Mouse (Mus musculus) embryo, embryonic 9.5 days (tissue): ENCODE measurements around the gene Tmem215.

ENCODE experiments used
- DNase-seq: peaks from one replicate; pipeline ENCODE4 v3.0.0-alpha.2; 2017; ENCODE audit errors: extremely low spot score

The Tmem215 gene

GRCm38 (mm10) chr4:40471880-40472279 lies at the start of gene Tmem215:
Tmem215 (plus strand) TSS chr4:40472180.
- no peak for DNase-seq

GRCm38 (mm10) chr4:40431916-40432315 lies 40.1 kb upstream of the Tmem215 start:
- DNase-seq: no peak

- no peak for DNase-seq
These were observed 38.6 kb upstream of the Tmem215 start for GRCm38 (mm10) chr4:40433379-40433778.

- no peak for DNase-seq
These were observed 37.6 kb upstream of the Tmem215 start for GRCm38 (mm10) chr4:40434388-40434787.

- no peak for DNase-seq
These were observed 28.4 kb upstream of the Tmem215 start for GRCm38 (mm10) chr4:40443565-40443964.

- peak; percentile 73 for DNase-seq
These were observed 935 bp downstream of the Tmem215 start for GRCm38 (mm10) chr4:40472700-40473530.

GRCm38 (mm10) chr4:40473911-40474310 lies 1.9 kb downstream of the Tmem215 start:
- DNase-seq: no peak

- DNase-seq: no peak
These were observed 6.0 kb downstream of the Tmem215 start for GRCm38 (mm10) chr4:40477963-40478362.

- DNase-seq: no peak
These were observed 14.6 kb downstream of the Tmem215 start for GRCm38 (mm10) chr4:40486546-40486945.

- DNase-seq: no peak
These were observed 19.8 kb downstream of the Tmem215 start for GRCm38 (mm10) chr4:40491731-40492130.

- no peak for DNase-seq
These were observed 24.4 kb downstream of the Tmem215 start for GRCm38 (mm10) chr4:40496354-40496753.

GRCm38 (mm10) chr4:40496828-40497227 lies 24.8 kb downstream of the Tmem215 start:
- no peak for DNase-seq

GRCm38 (mm10) chr4:40499812-40500591 lies 28.0 kb downstream of the Tmem215 start:
- DNase-seq: no peak

GRCm38 (mm10) chr4:40502459-40502858 lies 30.5 kb downstream of the Tmem215 start:
- no peak for DNase-seq

- DNase-seq: no peak
These were observed 37.6 kb downstream of the Tmem215 start for GRCm38 (mm10) chr4:40509534-40509933.

- no peak for DNase-seq
These were observed 41.3 kb downstream of the Tmem215 start for GRCm38 (mm10) chr4:40513235-40513634.

- no peak for DNase-seq
These were observed 46.8 kb downstream of the Tmem215 start for GRCm38 (mm10) chr4:40518545-40519324.
